9 mouse cellular contexts compared by ENCODE assay signal in genomic region chr16:35422141-35422540, GRCm38 (mm10). TPM values are rescaled to one million over a fixed set of nuclear protein-coding genes. Genes with fewer than 3 reads are reported as not detected.
A peak's percentile ranks its signal among the peaks of the same experiment; 100 is the strongest.
DNase-seq lines count a peak whose midpoint lies in the region; ATAC-seq and TF ChIP-seq lines count a peak whose summit lies in the region.
"Had no signal": no experiment of that assay in that cellular context is flagged by ENCODE, and none has a peak within 500 bp of the region (broad histone marks: within the 10 kb centered on the region; RNA-seq: fewer than 3 reads in every experiment).

No protein-coding gene starts in this region.

- ATAC-seq in granulocyte monocyte progenitor cell, adult 5-6 weeks (replicated peaks; ENCODE audit: poor library complexity, severe bottlenecking), result no peak

- no peak for TF ChIP-seq POLR2A in kidney, adult 2 months (IDR thresholded peaks at IDR 0.05; ENCODE audit: low read depth, low read length)

- H3K27ac ChIP-seq in left cerebral cortex, adult 2 months, result no peak overlapping the region
- H3K27ac ChIP-seq in kidney, adult 2 months (ENCODE audit: insufficient read depth, low read depth, low read length), result no peak overlapping the region
- H3K27ac ChIP-seq: limb, embryonic 15.5 days had no signal

- DNase-seq in left cerebral cortex, adult 2 months (ENCODE audit: extremely low spot score in 1 of 2, low spot score in 2 of 2), result peak in 1 of 2 experiments; percentile 19
- no peak for DNase-seq in left cerebral cortex, adult 11 months (ENCODE audit: low spot score)
- peak; percentile 52 for DNase-seq in ZHBTc4 (ENCODE audit: low read depth, low spot score)
- DNase-seq in cerebellum, adult 11-12 months, result peak; percentile 17
- DNase-seq in kidney, adult 2 months, result peak; percentile 28
- DNase-seq in neural tube, embryonic 10.5 days (ENCODE audit: extremely low spot score, low spot score), result peak; percentile 41

- H3K36me3 ChIP-seq in kidney, adult 2 months (ENCODE audit: control insufficient read depth, insufficient read depth, low read length), result no peaks in the 10 kb centered on the region

- H3K4me1 ChIP-seq in kidney, adult 2 months (ENCODE audit: control insufficient read depth, insufficient read depth, low read length), result peaks cover 16% of the 10 kb centered on the region; the same call in 1 of the 2 replicates

- H3K4me3 ChIP-seq in left cerebral cortex, adult 2 months, result no peak overlapping the region
- H3K4me3 ChIP-seq in kidney, adult 2 months (ENCODE audit: insufficient read depth, low read depth, low read length), result no peak overlapping the region
- H3K4me3 ChIP-seq: erythroblast, embryonic 14.5 days; limb, embryonic 15.5 days had no signal

- H3K27me3 ChIP-seq in kidney, adult 2 months (replicated peaks; ENCODE audit: control insufficient read depth, insufficient read depth, low read length), result no peaks in the 10 kb centered on the region
- H3K27me3 ChIP-seq: limb, embryonic 15.5 days had no signal

- TF ChIP-seq CTCF in left cerebral cortex, adult 2 months (IDR thresholded peaks at IDR 0.05), result peak; percentile 58
- peak; percentile 47 for TF ChIP-seq CTCF in kidney, adult 2 months (conservative IDR thresholded peaks at IDR 0.05; ENCODE audit: insufficient read depth, insufficient read length, low read depth, low read length)

- WGBS in kidney, adult 2 months, result 81% methylated on average over 4 of the region's 4 CpGs

- intact Hi-C loops in left cerebral cortex, adult 2 months (cut with DNase I), result no loop called here

RNA-seq across cellular contexts. Expression of gene Sec22a, which starts 58.4 kb away (rescaled TPM):
- total RNA-seq in left cerebral cortex, adult 2 months (2021), result 10 to 100 TPM; 12.9 to 14.1 TPM
- polyA plus RNA-seq in kidney, adult 2 months (2012; rRNA removed), result 24.1 and 26.5 TPM in 2 replicates
- total RNA-seq in granulocyte monocyte progenitor cell, adult 5-6 weeks (2014; fragmentation: Nextera tagmentation), result 16.0 and 18.3 TPM in 2 replicates
- 9.7 and 10.7 TPM in 2 replicates for total RNA-seq in granulocyte monocyte progenitor cell, adult 5-6 weeks (2017)
